Comparison of ENCODE assay signal across 17 mouse cellular contexts in the genomic region with DNA sequence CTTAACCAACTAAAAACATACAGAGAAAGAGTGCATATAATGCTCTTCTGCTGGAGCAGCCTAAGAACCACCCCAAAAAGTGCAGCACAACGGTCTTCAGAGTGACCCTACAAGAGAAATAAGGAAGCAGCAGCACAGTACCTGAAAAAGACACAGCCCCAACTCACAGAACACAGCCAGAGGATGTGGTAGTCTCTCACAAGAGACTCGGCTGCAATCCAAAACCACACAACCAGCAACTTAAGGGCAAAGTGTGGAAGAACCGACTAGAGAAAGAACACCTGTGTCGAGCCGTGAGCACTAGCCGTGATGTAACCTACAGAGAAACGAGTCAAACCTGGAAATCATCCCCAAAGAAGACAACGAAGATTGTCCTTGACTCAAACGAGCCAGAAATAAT. TPM values are rescaled to one million over a fixed set of nuclear protein-coding genes. Genes with fewer than 3 reads are reported as not detected.
DNase-seq lines count a peak whose midpoint lies in the region; ATAC-seq lines count a peak whose summit lies in the region.
"Had no signal": no experiment of that assay in that cellular context is flagged by ENCODE, and none has a peak within 500 bp of the region (broad histone marks: within the 10 kb centered on the region; RNA-seq: fewer than 3 reads in every experiment).

No protein-coding gene starts in this region.

- H3K27ac ChIP-seq in heart, embryonic 16.5 days (ENCODE audit: low read length) = no peak overlapping the region
- H3K27ac ChIP-seq in forebrain, embryonic 13.5 days = no peak overlapping the region
- H3K27ac ChIP-seq: heart, embryonic 13.5 days; hindbrain, embryonic 10.5 days; intestine, embryonic 15.5 days; kidney, embryonic 15.5 days; neural tube, embryonic 15.5 days had no signal

- 0 out of 2 replicates have a peak, but pooled peaks have one; percentile 21 for ATAC-seq in heart, embryonic 16.5 days (replicated peaks; ENCODE audit: extremely low read depth, insufficient read depth, low FRiP score)
- peak; percentile 48 for ATAC-seq in granulocyte monocyte progenitor cell, adult 5-6 weeks (replicated peaks; ENCODE audit: poor library complexity, severe bottlenecking)
- no peak for ATAC-seq in forebrain, embryonic 13.5 days
- ATAC-seq: forebrain, embryonic 14.5 days; intestine, embryonic 15.5 days had no signal

- no peaks in the 10 kb centered on the region for H3K27me3 ChIP-seq in heart, embryonic 16.5 days (ENCODE audit: control insufficient read depth, insufficient read depth, low read length)
- H3K27me3 ChIP-seq in forebrain, embryonic 13.5 days = no peaks in the 10 kb centered on the region
- H3K27me3 ChIP-seq: heart, embryonic 13.5 days; intestine, embryonic 15.5 days; kidney, embryonic 15.5 days; neural tube, embryonic 15.5 days had no signal

- peaks cover 18% of the 10 kb centered on the region for H3K4me1 ChIP-seq in heart, embryonic 16.5 days (ENCODE audit: control insufficient read depth, insufficient read depth, low read length)
- no peaks in the 10 kb centered on the region for H3K4me1 ChIP-seq in forebrain, embryonic 13.5 days
- H3K4me1 ChIP-seq: hindbrain, embryonic 10.5 days; intestine, embryonic 15.5 days; neural tube, embryonic 15.5 days had no signal

- peaks cover 3% of the 10 kb centered on the region; the same call in 1 of the 2 replicates for H3K36me3 ChIP-seq in heart, embryonic 16.5 days (ENCODE audit: control insufficient read depth, insufficient read depth)
- H3K36me3 ChIP-seq in forebrain, embryonic 13.5 days (ENCODE audit: poor library complexity, severe bottlenecking) = peaks cover 13% of the 10 kb centered on the region
- H3K36me3 ChIP-seq: intestine, embryonic 15.5 days; neural tube, embryonic 15.5 days had no signal

- H3K4me2 ChIP-seq in heart, embryonic 16.5 days (ENCODE audit: low read depth, low read length) = no peak overlapping the region
- no peak overlapping the region for H3K4me2 ChIP-seq in forebrain, embryonic 13.5 days
- H3K4me2 ChIP-seq: heart, embryonic 13.5 days; intestine, embryonic 15.5 days; kidney, embryonic 15.5 days; lung, embryonic 14.5 days; neural tube, embryonic 15.5 days had no signal

- intact Hi-C loops in heart, postnatal 25 days (cut with DNase I) = no loop called here

- H3K9ac ChIP-seq in heart, embryonic 16.5 days (ENCODE audit: low read length) = no peak overlapping the region
- no peak overlapping the region for H3K9ac ChIP-seq in forebrain, embryonic 13.5 days
- H3K9ac ChIP-seq: heart, embryonic 13.5 days; intestine, embryonic 15.5 days; kidney, embryonic 15.5 days; lung, embryonic 14.5 days; neural tube, embryonic 15.5 days had no signal

- no peak overlapping the region for H3K4me3 ChIP-seq in heart, embryonic 16.5 days (ENCODE audit: low read length)
- no peak overlapping the region for H3K4me3 ChIP-seq in forebrain, embryonic 13.5 days
- H3K4me3 ChIP-seq: heart, embryonic 13.5 days; hindbrain, embryonic 10.5 days; intestine, embryonic 15.5 days; kidney, embryonic 15.5 days; neural tube, embryonic 15.5 days had no signal

- no peaks in the 10 kb centered on the region for H3K9me3 ChIP-seq in heart, embryonic 16.5 days (replicated peaks; ENCODE audit: control insufficient read depth, low read length)
- H3K9me3 ChIP-seq in forebrain, embryonic 13.5 days (replicated peaks) = no peaks in the 10 kb centered on the region
- H3K9me3 ChIP-seq: heart, embryonic 13.5 days; hindbrain, embryonic 10.5 days; intestine, embryonic 15.5 days; kidney, embryonic 15.5 days; neural tube, embryonic 15.5 days had no signal

- DNase-seq in heart, postnatal 25 days (ENCODE audit: low spot score) = no peak
- DNase-seq in natural killer cell, adult 2 months (ENCODE audit: low spot score in 2 of 2) = peak; percentile 41 to 42
- DNase-seq in thymus, postnatal 25 days = peak; percentile 71
- DNase-seq in yolk sac, embryonic 10.5 days (ENCODE audit: low spot score) = no peak
- no peak for DNase-seq in embryo, embryonic 10.5 days (ENCODE audit: low spot score)
- DNase-seq: cerebellum, postnatal 14 days; layer of hippocampus, postnatal 36 days; lung, embryonic 14.5 days had no signal

- 84% methylated on average over 9 of the region's 9 CpGs for WGBS in heart, embryonic 16.5 days
- WGBS in forebrain, embryonic 13.5 days = 90% methylated on average over 9 of the region's 9 CpGs

RNA-seq across cellular contexts. Expression of a gene that starts 20.3 kb away (rescaled TPM):
- polyA plus RNA-seq in heart, embryonic 16.5 days (2015; fragmentation: Nextera tagmentation; extraction: Ambion mirVana) = 35.8 and 40.2 TPM in 2 replicates
- 10 to 100 TPM; 57.2 to 60.5 TPM for total RNA-seq in heart, postnatal 25 days (2021)
- total RNA-seq in granulocyte monocyte progenitor cell, adult 5-6 weeks (2014; fragmentation: Nextera tagmentation) = 70.3 and 74.0 TPM in 2 replicates
- 61.9 and 63.9 TPM in 2 replicates for total RNA-seq in granulocyte monocyte progenitor cell, adult 5-6 weeks (2017)
- 85.2 and 88.5 TPM in 2 replicates for polyA plus RNA-seq in forebrain, embryonic 13.5 days (2015; fragmentation: Nextera tagmentation; extraction: Ambion mirVana)

Comparison
In these comparisons a context has a peak if more than half of its experiments do, and no peak if none do; other contexts are left out.
1. DNase-seq: peak in natural killer cell, adult 2 months (2 of 2) and thymus, postnatal 25 days (single experiment); none in heart, postnatal 25 days (single experiment), yolk sac, embryonic 10.5 days (single experiment) and embryo, embryonic 10.5 days (single experiment).